Mouse (Mus musculus) spleen, adult 2 months (tissue): ENCODE results near the gene Hspa1a.

Experiments used
- CTCF ChIP-seq: fragments of 200-500 bp; IDR thresholded peaks from 2 replicates; pipeline ENCODE4 v1.5.1; 2011; ENCODE audit warnings: mild to moderate bottlenecking, inconsistent platforms; ENCODE audit not compliant: insufficient read depth, insufficient read length, insufficient replicate concordance; ENCODE audit errors: extremely low read depth
- POLR2A ChIP-seq: fragments of 200-500 bp; IDR thresholded peaks from 2 replicates; pipeline ENCODE4 v1.6.1; 2011; ENCODE audit warnings: low read depth, low read length, inconsistent platforms

GRCm38 (mm10) chr17:34937960-34938505 is 33.9 kb downstream of the Hspa1a start:
- TF ChIP-seq CTCF (no peak), POLR2A (no peak)
